Mouse (Mus musculus) cortical plate, adult 2 months (tissue): Measurements from ENCODE around the gene Slc11a2.

ENCODE experiments used
- CTCF ChIP-seq: fragments of 200-500 bp; IDR thresholded peaks from 2 replicates; pipeline ENCODE4 v1.5.1; 2011; ENCODE audit warnings: mild to moderate bottlenecking, control low read depth, low read length; ENCODE audit not compliant: insufficient read depth; ENCODE audit errors: extremely low read depth
- POLR2A ChIP-seq: fragments of 200-500 bp; IDR thresholded peaks from 2 replicates; pipeline ENCODE4 v1.6.1; 2011; ENCODE audit warnings: mild to moderate bottlenecking, low read length, control low read depth; ENCODE audit not compliant: insufficient read depth; ENCODE audit errors: extremely low read depth

DNA sequence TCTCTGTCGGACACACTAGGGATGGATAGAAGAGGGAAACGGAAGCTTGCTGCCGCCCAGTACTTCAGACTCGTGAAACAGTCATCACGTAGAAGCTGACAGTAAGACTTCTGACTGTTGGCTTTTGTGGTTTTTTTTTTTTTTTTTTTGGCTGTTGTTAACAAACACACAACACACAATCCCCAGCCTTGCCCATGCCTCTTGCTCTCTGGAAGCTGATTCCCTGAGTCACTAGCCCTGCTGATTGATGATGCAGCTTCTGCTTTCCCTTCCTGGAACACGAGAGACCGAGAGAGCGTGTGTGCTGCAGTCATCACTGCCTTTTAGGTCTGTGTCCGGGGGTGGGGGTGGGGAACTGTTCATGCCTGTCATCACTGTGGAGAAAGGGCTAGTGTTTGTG is 36.8 kb upstream of the Slc11a2 start:
- TF ChIP-seq POLR2A (no peak), CTCF (no peak)
